Mouse (Mus musculus) brain, embryonic 18.5 days (tissue): ENCODE measurements around the gene Cflar.

Source experiments
- DNase-seq: peaks from one replicate; pipeline ENCODE4 v3.0.0-alpha.2; 2012; ENCODE audit warnings: low read depth, low spot score

The Cflar gene

DNA sequence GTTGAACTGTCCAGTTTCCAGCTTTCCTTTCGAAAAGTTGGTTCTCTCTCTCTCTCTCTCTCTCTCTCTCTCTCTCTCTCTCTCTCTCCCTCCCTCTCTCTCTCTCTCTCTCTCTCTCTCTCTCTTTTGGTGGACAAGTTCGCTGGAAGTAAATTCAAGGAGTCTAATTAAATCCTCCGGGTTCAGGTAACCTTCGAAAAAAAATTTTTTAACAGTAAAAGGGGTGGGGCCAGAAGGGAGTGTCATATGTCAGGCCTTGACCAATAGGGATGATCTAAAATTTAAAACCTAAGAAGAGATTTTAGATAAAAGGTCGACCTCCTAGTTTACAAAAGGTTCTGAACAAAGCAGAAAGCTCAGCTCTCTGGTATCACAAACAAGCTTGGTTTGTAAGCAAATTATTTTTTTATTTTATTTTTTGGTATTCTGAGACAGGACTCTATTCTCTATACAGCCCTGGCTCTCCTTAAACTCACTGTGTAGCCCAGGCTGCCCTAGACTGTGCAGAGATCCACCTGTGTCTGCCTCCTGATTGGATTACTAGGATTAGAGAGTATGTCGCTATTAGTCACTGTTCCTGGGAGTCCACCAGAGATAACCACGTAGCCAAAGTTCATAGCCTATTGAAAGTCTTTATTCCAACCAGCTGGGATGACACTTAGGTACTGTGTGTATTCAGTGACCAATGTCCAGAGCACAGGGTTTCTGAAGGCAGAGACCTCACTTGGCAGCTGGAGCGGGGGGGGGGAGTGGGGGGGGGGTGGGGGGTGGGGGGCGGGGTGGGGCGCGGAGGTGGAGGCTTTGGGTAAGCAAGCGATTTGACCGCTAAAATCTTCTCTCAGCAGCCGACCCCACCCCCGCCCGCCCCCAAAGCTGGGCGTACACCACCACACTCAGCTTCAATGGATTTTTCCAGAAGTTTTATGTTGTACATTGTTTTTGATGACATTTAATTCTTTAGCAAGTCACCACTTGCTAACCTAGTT lies 1.1 kb downstream of the Cflar start:
- no peak for DNase-seq

DNA sequence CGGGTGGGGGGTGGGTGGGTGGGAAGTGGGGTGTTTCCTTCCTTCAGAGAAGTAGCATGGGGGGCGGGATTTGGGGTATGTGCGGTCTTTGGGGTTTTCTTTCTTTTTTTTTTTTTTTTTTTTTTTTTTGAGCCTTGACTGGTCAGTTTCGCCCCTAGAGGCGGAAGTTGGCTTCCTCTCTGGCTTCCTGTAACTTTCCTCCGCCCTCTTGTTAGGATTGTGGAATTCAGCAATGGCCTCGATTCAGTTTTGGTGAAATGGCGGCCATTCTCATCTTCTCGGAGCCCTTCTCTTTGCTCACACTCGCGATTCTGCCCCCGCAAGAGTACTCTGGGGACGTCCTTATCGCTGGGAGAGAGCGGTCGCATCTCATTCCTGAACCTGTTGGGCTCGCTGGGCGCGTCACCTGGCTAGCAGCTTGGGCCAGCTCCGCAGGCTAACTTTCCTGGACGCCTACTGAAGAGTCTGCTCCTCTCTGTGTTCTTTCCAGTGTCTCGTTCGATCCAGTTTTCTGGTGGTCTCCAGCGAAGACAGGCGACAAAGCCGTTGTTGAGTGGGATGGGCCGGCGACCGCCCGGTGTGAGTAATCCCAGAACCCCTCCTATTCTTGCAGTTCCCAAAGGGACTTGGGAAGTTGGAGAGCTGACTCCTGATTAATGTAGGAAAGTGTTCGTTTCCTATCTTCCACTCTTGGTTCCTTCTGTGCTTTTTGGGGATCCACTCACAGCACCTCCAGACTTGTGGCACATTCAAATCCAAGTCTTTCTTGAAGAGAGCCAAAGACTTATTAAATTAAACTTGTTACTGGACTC lies 2.0 kb downstream of the Cflar start:
- DNase-seq = no peak

DNA sequence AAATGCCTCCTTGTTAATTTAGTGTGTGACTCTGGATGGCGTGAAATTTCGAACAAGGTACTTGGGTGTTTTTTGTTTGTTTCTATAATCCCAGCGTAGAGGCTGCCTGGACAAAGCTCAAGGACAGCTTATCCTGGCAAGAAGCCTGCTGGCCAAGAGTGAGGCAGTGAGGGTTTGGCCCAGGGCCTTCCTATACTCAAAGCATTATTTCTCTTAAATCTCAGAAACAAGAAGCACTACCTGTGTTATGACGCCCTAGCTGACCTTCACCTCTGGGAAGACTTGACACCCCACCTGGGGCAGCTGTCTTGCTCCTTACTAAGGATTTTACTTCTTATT lies 2.6 kb downstream of the Cflar start:
- no peak for DNase-seq

DNA sequence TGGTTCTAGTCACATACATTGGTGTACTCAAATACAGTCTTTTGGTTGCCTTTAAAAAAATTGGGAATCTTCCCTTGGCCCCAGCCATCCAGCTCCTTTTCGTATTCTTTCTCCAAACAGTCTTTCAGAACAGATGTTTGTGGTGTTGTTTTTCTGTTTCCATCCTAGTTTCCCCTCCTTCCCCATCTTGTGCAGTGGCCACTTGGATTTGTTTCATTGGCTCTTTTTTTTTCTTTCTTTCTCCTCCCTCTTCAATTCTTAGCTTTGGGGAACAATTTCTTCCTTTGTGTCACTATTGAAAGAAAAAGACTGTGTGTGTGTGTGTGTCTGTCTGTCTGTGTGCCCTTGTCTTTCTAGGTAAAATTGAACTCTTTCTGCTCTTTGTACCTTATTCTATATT lies 3.1 kb downstream of the Cflar start:
- no peak for DNase-seq

DNA sequence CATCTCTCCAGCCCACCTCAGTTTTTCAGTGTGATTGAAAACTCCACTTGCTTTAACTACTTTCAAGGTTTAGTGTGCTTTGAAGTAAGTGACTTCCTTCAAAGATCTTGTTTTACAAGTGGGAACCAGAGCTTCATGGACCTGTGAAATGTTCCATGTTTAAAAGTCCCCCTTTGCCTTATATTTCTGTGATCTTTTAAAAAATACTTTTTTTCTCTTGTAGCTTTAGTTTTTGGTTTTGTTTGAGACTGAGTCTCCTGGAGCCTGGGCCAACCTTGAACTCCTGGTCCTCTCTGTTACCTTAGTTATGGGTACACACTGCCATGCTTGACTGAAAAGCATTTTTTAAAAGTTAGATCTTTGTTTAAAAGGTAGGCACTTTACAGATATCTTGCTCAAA lies 4.2 kb downstream of the Cflar start:
- DNase-seq = no peak

DNA sequence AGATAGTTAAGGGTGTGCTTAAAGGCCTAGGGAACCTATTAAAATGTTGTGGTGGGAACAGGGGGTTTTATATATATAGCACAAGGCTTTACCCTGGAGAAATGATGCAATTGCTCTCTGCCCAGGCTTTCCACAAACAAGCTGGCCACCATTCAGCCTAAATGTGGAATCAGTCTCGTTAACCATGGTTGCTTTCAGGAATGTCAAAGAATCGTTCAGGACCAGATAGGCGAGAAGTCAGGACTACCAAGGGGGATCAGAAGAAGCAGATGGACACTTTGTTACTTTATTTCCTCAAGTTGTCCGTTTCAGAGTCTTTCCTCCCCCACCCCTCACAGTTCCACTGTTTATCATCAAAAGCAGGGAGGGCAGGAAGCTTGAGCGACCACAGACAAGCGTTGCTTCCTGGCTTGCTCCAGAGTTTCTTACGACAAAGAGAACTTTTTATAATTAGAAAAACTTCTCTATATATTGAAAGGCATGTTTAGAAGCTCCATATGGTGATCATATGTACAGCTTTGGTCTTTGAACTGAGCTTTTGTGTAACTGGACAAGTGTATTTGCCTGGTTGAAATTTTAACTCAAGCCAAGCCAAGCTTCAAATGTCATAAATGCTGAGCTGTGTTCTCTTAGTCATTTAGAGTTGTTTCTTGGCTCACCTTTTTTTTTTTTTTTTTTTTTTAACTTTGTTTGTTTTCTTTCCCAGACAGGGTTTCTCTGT lies 5.0 kb downstream of the Cflar start:
- no peak for DNase-seq

DNA sequence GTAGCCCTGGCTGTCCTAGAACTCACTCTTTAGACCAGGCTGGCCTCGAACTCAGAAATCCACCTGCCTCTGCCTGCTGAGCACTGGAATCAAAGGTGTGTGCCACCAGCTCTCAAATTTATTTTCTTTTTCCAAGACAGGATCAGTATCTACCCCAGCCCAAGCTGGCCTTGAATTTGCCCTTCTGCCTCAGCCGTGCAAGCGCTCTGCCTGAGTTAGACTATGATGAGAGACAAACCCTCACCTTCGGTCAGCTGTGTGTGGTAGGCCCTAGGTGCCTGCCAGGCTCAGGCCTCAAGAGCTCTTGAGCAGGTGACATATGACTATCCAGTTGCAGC lies 5.5 kb downstream of the Cflar start:
- DNase-seq = no peak

DNA sequence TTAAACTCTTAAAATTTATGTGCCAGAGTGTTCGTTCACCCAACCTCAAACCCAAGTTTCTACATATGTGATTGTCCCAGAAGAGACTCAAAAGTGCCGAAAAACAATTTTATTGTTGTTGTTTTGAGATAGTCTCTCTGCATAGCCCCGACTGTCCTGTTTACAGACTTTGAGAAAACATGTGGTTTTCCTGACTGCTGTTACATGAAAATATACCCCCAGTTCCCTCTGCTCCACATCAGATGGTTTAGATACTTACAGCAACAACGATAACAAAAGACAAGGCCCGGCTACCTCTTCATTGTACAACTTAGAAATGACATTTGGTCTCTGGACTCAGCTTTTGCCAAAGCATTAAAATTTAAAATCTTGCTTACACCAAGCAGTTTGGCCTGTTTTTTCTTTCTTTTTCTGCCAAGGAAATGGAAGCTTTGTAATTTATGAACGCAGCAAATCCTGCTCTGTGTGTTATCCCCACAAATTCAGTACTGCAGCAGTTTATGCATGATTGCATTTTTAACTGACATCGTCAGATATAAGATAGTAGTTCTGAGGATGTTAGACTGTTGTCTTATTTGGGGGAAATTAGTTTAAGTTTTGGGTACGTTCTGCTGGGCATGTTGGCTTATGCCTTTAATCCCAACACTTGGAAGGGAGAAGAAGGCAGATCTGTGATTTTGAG lies 6.4 kb downstream of the Cflar start:
- DNase-seq = no peak

DNA sequence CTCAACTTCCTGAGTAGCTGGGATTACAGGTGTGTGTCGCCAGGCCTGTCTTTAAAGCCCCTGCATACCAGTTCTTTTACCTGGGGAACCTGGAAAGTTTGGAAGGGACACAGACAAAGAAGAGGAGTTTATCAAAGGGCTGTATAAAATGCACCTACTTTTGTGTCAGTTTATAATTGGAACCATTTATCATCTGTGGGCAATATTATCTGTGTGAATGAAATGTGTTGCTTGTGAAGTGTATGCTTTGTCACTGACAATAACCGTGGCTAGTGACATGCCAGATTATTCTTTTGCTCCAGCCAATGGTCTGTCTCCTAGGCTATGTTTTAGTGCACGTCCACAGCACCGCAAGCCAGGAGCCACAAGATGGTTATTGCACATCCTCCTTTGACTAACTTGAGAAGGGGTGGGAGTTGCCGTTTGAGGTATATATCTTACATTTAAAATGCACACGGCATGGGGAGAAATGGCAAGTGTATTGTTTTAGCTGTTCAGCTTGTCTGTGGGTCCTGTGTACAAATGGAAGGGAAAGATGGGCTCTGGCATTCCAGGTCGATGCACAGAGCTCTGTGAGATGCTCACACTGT lies 8.1 kb downstream of the Cflar start:
- DNase-seq = no peak

DNA sequence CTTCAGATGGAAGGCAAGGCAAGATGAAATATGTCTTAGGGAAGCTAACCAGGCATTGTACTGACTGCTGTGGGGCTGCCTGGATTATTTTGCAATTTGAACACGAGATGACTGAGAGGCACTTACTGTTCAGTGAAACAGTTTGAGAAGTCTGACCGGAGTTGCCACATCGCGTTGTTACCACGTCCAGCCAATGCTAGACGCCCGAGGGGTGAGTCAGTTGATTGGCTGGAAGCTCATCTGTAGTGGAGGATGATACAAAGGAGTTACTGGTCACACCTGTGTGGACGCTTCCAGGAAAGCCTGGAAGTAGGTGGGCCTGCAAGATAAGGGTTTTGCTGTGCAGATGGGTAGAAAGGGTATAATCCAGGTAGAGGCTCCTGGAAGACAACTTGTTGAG lies 8.8 kb downstream of the Cflar start:
- DNase-seq = no peak

DNA sequence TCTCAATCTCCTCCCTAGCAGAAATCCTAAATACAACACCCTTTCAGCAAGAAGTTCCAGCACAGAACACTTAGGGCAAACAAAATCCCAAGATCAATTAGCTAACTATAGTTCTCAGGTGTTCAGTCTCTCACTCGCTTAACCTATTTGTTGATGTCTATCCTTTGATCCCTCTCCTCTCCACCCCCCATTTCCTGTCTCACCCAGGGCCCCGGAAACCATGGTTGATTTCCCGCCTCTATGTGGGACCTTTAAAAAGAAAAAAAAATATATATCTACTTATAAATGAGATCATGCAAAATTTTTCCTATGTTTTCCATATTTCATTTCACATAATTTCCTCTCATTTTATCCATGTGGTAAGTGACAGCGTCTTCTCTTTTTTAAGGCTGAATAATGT lies 9.7 kb downstream of the Cflar start:
- DNase-seq = no peak

DNA sequence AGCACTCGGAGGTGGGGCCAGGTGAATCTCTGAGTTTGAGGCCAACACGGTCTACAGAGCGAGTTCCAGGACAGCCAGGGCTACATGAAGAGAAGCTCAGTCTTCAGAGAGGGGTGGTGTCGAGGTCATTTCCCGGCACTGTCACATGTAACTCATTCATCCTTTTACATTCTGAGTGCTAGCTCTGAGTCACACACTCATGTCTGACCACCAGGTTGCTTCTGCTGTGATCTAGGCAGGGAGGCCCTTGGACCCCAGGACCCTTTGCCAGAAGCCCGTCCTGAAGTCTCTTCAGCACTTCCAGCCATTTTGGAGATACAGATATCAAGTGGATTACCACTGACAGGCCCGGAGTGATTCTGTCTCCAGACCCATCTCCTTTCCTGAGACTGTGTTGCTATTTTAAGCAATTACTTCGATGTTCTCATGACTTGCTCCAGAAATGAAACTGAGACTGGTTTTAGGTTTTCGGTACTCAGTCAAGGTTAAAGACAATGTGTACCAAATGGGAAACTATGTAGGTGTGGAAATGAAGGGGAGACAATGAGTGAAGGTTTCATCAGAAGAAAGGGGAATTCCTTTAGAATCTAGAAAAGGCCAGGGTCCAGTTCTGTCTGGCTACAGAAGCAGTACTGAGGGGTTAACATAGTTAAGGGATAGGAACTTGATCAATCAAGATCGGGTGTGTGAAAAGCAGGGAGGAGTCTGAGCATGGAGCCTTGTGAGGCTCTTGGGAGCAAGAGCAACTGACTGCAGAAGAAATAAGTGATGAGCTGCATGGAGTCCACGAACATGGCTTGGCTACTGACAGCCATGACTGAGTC lies 11.0 kb downstream of the Cflar start:
- DNase-seq = no peak

DNA sequence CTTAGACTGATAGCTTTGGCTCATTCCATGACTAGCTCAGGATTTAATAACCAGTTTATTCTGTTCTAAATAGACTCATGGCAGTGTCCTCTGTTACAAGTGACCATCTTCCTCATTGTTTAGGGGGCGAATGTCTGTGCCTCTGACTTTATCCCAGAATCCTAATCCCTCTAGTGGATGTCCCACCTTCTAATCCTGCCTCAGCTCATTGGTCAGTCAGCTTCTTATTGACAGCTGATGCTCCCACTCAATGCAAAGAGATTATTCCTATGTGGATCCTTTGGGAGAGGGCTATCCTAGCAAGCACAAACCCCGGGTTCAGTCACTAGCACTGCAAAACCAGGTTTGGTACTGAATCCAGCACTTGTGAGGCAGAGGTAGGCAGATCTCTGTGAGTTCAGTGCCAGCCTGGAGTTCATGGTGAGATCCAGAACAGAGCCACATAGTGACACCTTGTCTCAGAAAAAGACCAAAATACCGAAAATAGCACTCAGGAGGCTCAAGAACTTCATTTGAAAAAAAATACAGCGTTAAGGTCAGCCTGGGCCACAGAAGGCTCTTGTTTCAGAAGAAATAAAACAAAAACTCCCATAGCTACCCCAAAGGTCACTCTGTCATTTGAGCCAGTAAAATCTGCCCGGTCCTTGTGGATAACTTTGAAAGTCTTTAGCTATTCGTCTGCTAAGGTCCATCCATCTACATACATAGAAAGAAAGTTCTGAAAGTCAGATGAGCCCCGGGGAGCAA lies 11.9 kb downstream of the Cflar start:
- DNase-seq = no peak

DNA sequence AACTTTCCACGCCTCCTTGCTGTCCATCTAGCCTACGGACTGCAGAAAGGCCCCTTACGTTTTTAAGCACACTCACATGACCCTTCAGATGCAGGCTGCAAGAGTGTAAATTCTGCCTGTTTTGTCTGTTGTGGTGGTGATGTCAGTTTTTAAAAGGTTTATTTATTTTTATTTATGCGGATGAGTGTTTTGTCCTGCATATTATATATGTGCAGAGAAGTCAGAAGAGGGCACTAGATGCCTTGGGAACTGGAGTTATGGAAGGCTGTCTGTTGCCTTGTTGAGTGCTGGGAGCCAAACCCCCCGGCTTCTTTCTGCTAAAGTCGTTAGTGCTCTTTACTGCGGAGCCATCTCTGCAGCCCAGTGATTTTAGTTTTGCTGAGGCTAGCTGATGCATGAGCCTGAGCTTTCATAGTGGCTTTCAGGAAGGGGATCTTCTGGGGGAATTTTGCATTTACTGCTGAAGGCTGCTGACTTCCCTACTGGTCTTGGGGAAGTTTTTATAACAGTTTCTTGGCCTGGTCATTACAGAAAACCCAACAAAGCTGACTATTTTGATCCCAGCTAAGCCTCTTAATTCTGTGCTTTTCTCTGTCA lies 12.6 kb downstream of the Cflar start:
- no peak for DNase-seq

DNA sequence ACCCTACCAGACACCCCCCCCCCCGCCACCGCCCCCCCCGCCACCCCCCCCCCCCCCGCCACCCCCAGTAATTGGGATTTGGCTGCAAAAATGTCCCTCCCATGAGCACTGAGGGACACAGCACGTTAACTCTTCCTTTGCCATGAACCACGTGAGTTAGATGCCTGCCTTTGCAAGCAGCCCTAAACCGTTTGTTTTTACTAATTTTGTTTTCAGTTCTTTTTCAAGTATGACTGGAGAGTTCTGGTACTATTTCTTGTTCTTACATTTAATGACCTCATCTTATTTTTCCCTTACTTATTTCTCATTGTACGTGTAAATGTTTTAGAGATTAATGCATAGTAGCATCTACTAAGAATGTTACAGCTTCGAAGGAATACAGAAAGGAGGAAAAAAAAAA lies 13.2 kb downstream of the Cflar start:
- no peak for DNase-seq

DNA sequence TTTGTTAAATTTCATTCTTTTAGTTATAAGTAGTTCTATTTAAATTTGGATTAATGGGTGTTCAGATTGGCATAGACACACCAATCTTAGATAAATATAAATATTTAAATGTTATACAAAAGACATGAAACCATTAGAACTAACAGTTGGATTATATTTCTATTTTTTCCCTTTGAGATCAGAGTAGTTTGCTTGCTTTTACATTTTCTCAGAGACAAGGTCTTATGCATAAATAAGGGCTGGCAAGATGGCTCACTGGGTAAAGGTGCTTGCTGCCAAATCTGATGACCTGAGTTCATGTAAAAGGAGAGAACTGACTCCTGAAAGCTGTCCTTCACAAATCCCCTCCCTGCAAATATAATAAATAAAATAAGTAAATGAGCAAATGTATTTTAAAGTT lies 13.8 kb downstream of the Cflar start:
- DNase-seq = no peak

DNA sequence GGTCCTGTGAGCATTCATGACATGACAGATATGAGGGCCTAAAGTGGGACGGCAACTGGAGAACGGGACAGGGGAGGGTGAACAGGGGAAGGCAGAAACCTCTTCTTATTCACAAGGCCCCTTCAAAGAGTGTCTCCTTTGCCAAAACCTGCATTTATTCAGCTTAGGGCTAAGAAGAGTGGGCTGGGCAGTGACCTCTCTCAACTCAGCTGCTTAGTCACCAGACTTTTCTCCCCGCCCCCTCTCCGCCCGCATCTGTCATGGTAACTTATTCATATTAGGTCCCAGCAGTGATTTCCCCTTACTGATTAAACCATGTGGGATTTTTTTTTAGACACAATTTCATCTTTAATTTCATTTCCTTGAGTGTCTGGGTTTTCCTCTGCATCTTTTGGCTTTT lies 14.5 kb downstream of the Cflar start:
- no peak for DNase-seq

DNA sequence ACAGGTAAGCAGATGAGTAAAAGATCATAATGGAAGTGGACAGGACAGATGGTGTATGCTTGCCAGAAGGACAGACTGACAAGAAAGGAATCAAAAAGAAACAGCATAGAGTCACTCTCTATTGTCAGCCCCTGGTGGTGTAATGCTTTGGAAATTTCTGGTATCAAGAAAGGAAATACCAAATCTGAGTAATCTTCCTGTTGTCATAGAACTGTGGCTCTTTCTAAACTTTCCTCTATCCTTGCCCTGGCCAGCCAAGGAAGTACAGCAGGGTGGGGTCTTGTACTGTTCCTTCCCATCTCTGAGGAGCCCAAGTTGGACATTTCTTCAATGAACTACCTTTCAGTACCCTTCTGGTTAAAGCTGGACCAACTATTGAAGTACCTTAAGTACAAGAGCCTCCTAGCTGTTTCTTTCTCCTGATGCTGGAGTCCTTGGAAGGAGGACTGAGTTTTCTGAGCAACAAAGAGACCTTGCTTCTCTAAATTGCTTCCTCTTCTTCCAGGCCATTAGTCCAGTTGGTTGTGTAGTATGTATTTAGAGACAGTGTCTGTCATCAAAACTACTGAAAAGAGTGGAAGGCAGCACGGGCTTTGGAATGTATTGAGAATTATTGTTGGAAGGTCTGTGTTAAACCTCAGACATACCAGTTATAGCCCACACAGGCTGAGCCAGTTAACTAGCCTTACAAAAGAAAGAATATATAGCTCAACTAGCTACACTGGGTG lies 15.9 kb downstream of the Cflar start:
- DNase-seq = no peak
